Comparison of ENCODE assay signal across 8 mouse cellular contexts in genomic region chr2:102091516-102092350, GRCm38 (mm10).
A peak's percentile ranks its signal among the peaks of the same experiment; 100 is the strongest.
DNase-seq lines count a peak whose midpoint lies in the region; ATAC-seq and TF ChIP-seq lines count a peak whose summit lies in the region.

No protein-coding gene starts in this region.

- H3K4me2 ChIP-seq in forebrain, postnatal 0 days (ENCODE audit: low read depth), result no peak overlapping the region
- H3K4me2 ChIP-seq in hindbrain, postnatal 0 days (ENCODE audit: low read depth, low read length), result no peak overlapping the region

- peak; percentile 89 for TF ChIP-seq CTCF in forebrain, postnatal 0 days (IDR thresholded peaks at IDR 0.05; ENCODE audit: low read depth)
- TF ChIP-seq CTCF in hindbrain, postnatal 0 days (IDR thresholded peaks at IDR 0.05; ENCODE audit: low read depth), result peak; percentile 88
- TF ChIP-seq CTCF in left cerebral cortex, adult 2 months (IDR thresholded peaks at IDR 0.05), result peak; percentile 81
- peak; percentile 60; the same call in 1 of the 2 replicates for TF ChIP-seq CTCF in small intestine, adult 2 months (IDR thresholded peaks at IDR 0.05; ENCODE audit: extremely low read depth, insufficient read length, insufficient replicate concordance, low read depth, low read length)

- no peaks in the 10 kb centered on the region for H3K9me3 ChIP-seq in forebrain, postnatal 0 days (ENCODE audit: low read length)
- H3K9me3 ChIP-seq in hindbrain, postnatal 0 days (ENCODE audit: low read length), result no peaks in the 10 kb centered on the region

- H3K27ac ChIP-seq in forebrain, postnatal 0 days (ENCODE audit: low read depth, low read length), result 0 out of 2 replicates have a peak overlapping the region, but pooled peaks have one; percentile 35
- H3K27ac ChIP-seq in hindbrain, postnatal 0 days, result no peak overlapping the region
- no peak overlapping the region; the same call in 1 of the 2 replicates for H3K27ac ChIP-seq in left cerebral cortex, adult 2 months
- H3K27ac ChIP-seq in small intestine, adult 2 months (ENCODE audit: insufficient read depth, low read depth, low read length), result no peak overlapping the region

- H3K4me1 ChIP-seq in forebrain, postnatal 0 days (ENCODE audit: insufficient read depth), result peaks cover 17% of the 10 kb centered on the region
- H3K4me1 ChIP-seq in hindbrain, postnatal 0 days (ENCODE audit: insufficient read depth, low read length), result peaks cover 19% of the 10 kb centered on the region
- H3K4me1 ChIP-seq in small intestine, adult 2 months (ENCODE audit: control insufficient read depth, insufficient read depth, insufficient read length, low read length), result no peaks in the 10 kb centered on the region

- DNase-seq in gastrocnemius, adult 18-20 months (ENCODE audit: low spot score), result peak; percentile 71
- no peak for DNase-seq in gastrocnemius, postnatal 25 days
- DNase-seq in cerebellum, adult 11-12 months, result peak; percentile 78
- peak; percentile 90 for DNase-seq in forebrain, postnatal 0 days
- DNase-seq in hindbrain, postnatal 0 days (ENCODE audit: low spot score), result peak; percentile 91
- DNase-seq in left cerebral cortex, adult 2 months (ENCODE audit: extremely low spot score in 1 of 2, low spot score in 2 of 2), result peak; percentile 74 to 81
- peak; percentile 86 for DNase-seq in mesoderm, embryonic 11.5 days (ENCODE audit: low read depth, low spot score)

- intact Hi-C loops in left cerebral cortex, adult 2 months (cut with DNase I), result loop anchor here (1.0 to 5.0 kb wide), 2 partner anchors 96 to 362 kb away; partner anchors contain the start of gene Ldlrad3

- H3K36me3 ChIP-seq in forebrain, postnatal 0 days (ENCODE audit: insufficient read depth), result no peaks in the 10 kb centered on the region
- H3K36me3 ChIP-seq in hindbrain, postnatal 0 days (ENCODE audit: insufficient read depth, low read length), result no peaks in the 10 kb centered on the region
- H3K36me3 ChIP-seq in small intestine, adult 2 months (ENCODE audit: control insufficient read depth, insufficient read depth, low read length), result no peaks in the 10 kb centered on the region

- 13% methylated on average over 8 of the region's 8 CpGs for WGBS in forebrain, postnatal 0 days
- WGBS in hindbrain, postnatal 0 days, result 18% methylated on average over 8 of the region's 8 CpGs
- WGBS in small intestine, adult 2 months, result 44% methylated on average over 8 of the region's 8 CpGs

- ATAC-seq in forebrain, postnatal 0 days, result peak; percentile 90
- peak; percentile 78 for ATAC-seq in hindbrain, postnatal 0 days

- no peaks in the 10 kb centered on the region for H3K27me3 ChIP-seq in forebrain, postnatal 0 days (ENCODE audit: insufficient read depth, low read length)
- no peaks in the 10 kb centered on the region for H3K27me3 ChIP-seq in hindbrain, postnatal 0 days (ENCODE audit: insufficient read depth, low read length)
- H3K27me3 ChIP-seq in small intestine, adult 2 months (ENCODE audit: control insufficient read depth, insufficient read depth, low read length), result no peaks in the 10 kb centered on the region

- no peak overlapping the region for H3K4me3 ChIP-seq in forebrain, postnatal 0 days (ENCODE audit: low read depth, low read length)
- no peak overlapping the region for H3K4me3 ChIP-seq in hindbrain, postnatal 0 days (ENCODE audit: low read length)
- H3K4me3 ChIP-seq in left cerebral cortex, adult 2 months, result no peak overlapping the region
- H3K4me3 ChIP-seq in small intestine, adult 2 months (ENCODE audit: low read depth, low read length), result no peak overlapping the region

- H3K9ac ChIP-seq in forebrain, postnatal 0 days, result 0 out of 2 replicates have a peak overlapping the region, but pooled peaks have one; percentile 11
- no peak overlapping the region for H3K9ac ChIP-seq in hindbrain, postnatal 0 days (replicated peaks; ENCODE audit: low read length)

- TF ChIP-seq POLR2A in small intestine, adult 2 months (IDR thresholded peaks at IDR 0.05; ENCODE audit: low read depth, low read length), result no peak
